Mouse (Mus musculus) forebrain, embryonic 15.5 days (tissue): ENCODE results near the gene Cideb. TPM values are rescaled to one million over a fixed set of nuclear protein-coding genes. Genes with fewer than 3 reads are reported as not detected.

Experiments
- ATAC-seq: fragments of 200-750 bp; cut with Nextera tagmentation; replicated peaks from 2 replicates; pipeline ENCODE4 v1.8.0; 2017; ENCODE audit warnings: mild to moderate bottlenecking, moderate TSS enrichment, moderate library complexity
- H3K27ac ChIP-seq: fragments of 300-500 bp; sonication (generic); replicated peaks from 2 replicates; pipeline ENCODE4 v1.5.1; 2015; ENCODE audit warnings: mild to moderate bottlenecking, inconsistent platforms
- H3K27me3 ChIP-seq: fragments of 300-500 bp; sonication (generic); 2 replicates; pipeline ENCODE4 v1.6.1; 2015; ENCODE audit warnings: inconsistent platforms
- H3K36me3 ChIP-seq: fragments of 300-500 bp; sonication (generic); 2 replicates; pipeline ENCODE4 v1.6.1; 2015; ENCODE audit warnings: mild to moderate bottlenecking, inconsistent platforms
- H3K4me1 ChIP-seq: fragments of 300-500 bp; sonication (generic); 2 replicates; pipeline ENCODE4 v1.6.1; 2015; ENCODE audit warnings: inconsistent platforms
- H3K4me2 ChIP-seq: fragments of 300-500 bp; sonication (generic); replicated peaks from 2 replicates; pipeline ENCODE4 v1.6.1; 2015; ENCODE audit warnings: mild to moderate bottlenecking, inconsistent platforms
- H3K4me3 ChIP-seq: fragments of 300-500 bp; sonication (generic); 2 replicates; pipeline ENCODE4 v1.5.1; 2015; ENCODE audit warnings: mild to moderate bottlenecking, inconsistent platforms
- H3K9ac ChIP-seq: fragments of 300-500 bp; sonication (generic); replicated peaks from 2 replicates; pipeline ENCODE4 v1.6.1; 2015; ENCODE audit warnings: mild to moderate bottlenecking, inconsistent platforms
- H3K9me3 ChIP-seq: fragments of 300-500 bp; sonication (generic); 2 replicates; pipeline ENCODE4 v1.6.1; 2016; ENCODE audit warnings: inconsistent platforms
- WGBS: fragments of 180-500 bp; shearing (Covaris S2); methylation state at CpG from one replicate; pipeline ENCODE4 v1.1.7; 2015; ENCODE audit warnings: mixed read lengths; 5-methylcytosine and 5-hydroxymethylcytosine counted together
- polyA plus RNA-seq: library from polyadenylated mRNA; unstranded; fragments of >200 nt; fragmentation: Nextera tagmentation; extraction: Ambion mirVana; gene quantifications from 2 replicates; pipeline ENCODE4 v1.2.1, GENCODE M21; 2015

Gene Cideb
- polyA plus RNA-seq, 1 experiment from 2014 or later = 0.29 TPM

- H3K27ac ChIP-seq = no peak overlapping the region
- no peaks in the 10 kb centered on the region for H3K27me3 ChIP-seq
- H3K36me3 ChIP-seq = peaks cover 15% of the 10 kb centered on the region; the same call in 1 of the 2 replicates
- H3K9ac ChIP-seq = no peak overlapping the region
- no peak overlapping the region for H3K4me3 ChIP-seq
- no peak overlapping the region for H3K4me2 ChIP-seq
- WGBS = 89% methylated on average over 6 of the region's 6 CpGs
- no peaks in the 10 kb centered on the region for H3K9me3 ChIP-seq
- H3K4me1 ChIP-seq = peaks cover 13% of the 10 kb centered on the region
- ATAC-seq = no peak
Measured at GRCm38 (mm10) chr14:55719737-55720136, 38.5 kb downstream of the Cideb start.

- H3K4me2 ChIP-seq = no peak overlapping the region
- 0 out of 2 replicates have a peak, but pooled peaks cover 2% of the 10 kb centered on the region for H3K27me3 ChIP-seq
- no peak overlapping the region for H3K27ac ChIP-seq
- 89% methylated on average over 8 of the region's 8 CpGs for WGBS
- H3K4me3 ChIP-seq = no peak overlapping the region
- H3K36me3 ChIP-seq = peaks cover 15% of the 10 kb centered on the region; the same call in 1 of the 2 replicates
- no peaks in the 10 kb centered on the region for H3K9me3 ChIP-seq
- no peak overlapping the region for H3K9ac ChIP-seq
- ATAC-seq = no peak
- H3K4me1 ChIP-seq = peaks cover 8% of the 10 kb centered on the region
Measured at GRCm38 (mm10) chr14:55716884-55717283, 41.4 kb downstream of the Cideb start.

GRCm38 (mm10) chr14:55716271-55716670 is 42.0 kb downstream of the Cideb start:
- Histone ChIP-seq H3K9ac (no peak overlapping the region), H3K36me3 (peaks cover 15% of the 10 kb centered on the region; the same call in 1 of the 2 replicates), H3K4me3 (no peak overlapping the region), H3K9me3 (no peaks in the 10 kb centered on the region), H3K4me2 (no peak overlapping the region), H3K27ac (no peak overlapping the region), H3K4me1 (peaks cover 5% of the 10 kb centered on the region), H3K27me3 (0 out of 2 replicates have a peak, but pooled peaks cover 2% of the 10 kb centered on the region)
- ATAC-seq = no peak
- WGBS = 95% methylated on average over 6 of the region's 6 CpGs

GRCm38 (mm10) chr14:55714893-55715292 is 43.4 kb downstream of the Cideb start:
- H3K36me3 ChIP-seq = peaks cover 13% of the 10 kb centered on the region; the same call in 1 of the 2 replicates
- 48% methylated on average over 6 of the region's 6 CpGs for WGBS
- no peak overlapping the region for H3K4me2 ChIP-seq
- H3K9ac ChIP-seq = no peak overlapping the region
- no peaks in the 10 kb centered on the region for H3K4me1 ChIP-seq
- H3K27ac ChIP-seq = no peak overlapping the region
- no peaks in the 10 kb centered on the region for H3K9me3 ChIP-seq
- H3K4me3 ChIP-seq = no peak overlapping the region
- H3K27me3 ChIP-seq = 0 out of 2 replicates have a peak, but pooled peaks cover 2% of the 10 kb centered on the region
- ATAC-seq = no peak

GRCm38 (mm10) chr14:55713729-55714122 is 44.5 kb downstream of the Cideb start, which contains the start of gene Tgm1:
Gene Tgm1, minus strand, starts transcription at chr14:55713926.
- Histone ChIP-seq H3K4me3 (no peak within 1 kb of the TSS), H3K9ac (no peak within 1 kb of the TSS), H3K27ac (no peak within 1 kb of the TSS), H3K4me2 (no peak within 1 kb of the TSS), H3K4me1 (no peaks in the 10 kb centered on the region), H3K27me3 (0 out of 2 replicates have a peak, but pooled peaks cover 2% of the 10 kb centered on the region), H3K36me3 (peaks cover 11% of the 10 kb centered on the region; the same call in 1 of the 2 replicates), H3K9me3 (no peaks in the 10 kb centered on the region)
- ATAC-seq = no peak
- WGBS = 40% methylated on average over 4 of the region's 4 CpGs

- no peak overlapping the region for H3K9ac ChIP-seq
- peaks cover 7% of the 10 kb centered on the region; the same call in 1 of the 2 replicates for H3K36me3 ChIP-seq
- H3K27ac ChIP-seq = no peak overlapping the region
- H3K4me2 ChIP-seq = no peak overlapping the region
- no peak overlapping the region for H3K4me3 ChIP-seq
- WGBS = 16% methylated on average over 25 of the region's 25 CpGs
- ATAC-seq = no peak
- 0 out of 2 replicates have a peak, but pooled peaks cover 2% of the 10 kb centered on the region for H3K27me3 ChIP-seq
- H3K9me3 ChIP-seq = no peaks in the 10 kb centered on the region
- no peaks in the 10 kb centered on the region for H3K4me1 ChIP-seq
Measured at GRCm38 (mm10) chr14:55713007-55713728, 45.1 kb downstream of the Cideb start.

GRCm38 (mm10) chr14:55711786-55712185 is 46.5 kb downstream of the Cideb start:
- Histone ChIP-seq H3K36me3 (0 out of 2 replicates have a peak, but pooled peaks cover 1% of the 10 kb centered on the region), H3K4me1 (no peaks in the 10 kb centered on the region), H3K9ac (no peak overlapping the region), H3K4me3 (no peak overlapping the region), H3K9me3 (no peaks in the 10 kb centered on the region), H3K27me3 (0 out of 2 replicates have a peak, but pooled peaks cover 2% of the 10 kb centered on the region), H3K4me2 (no peak overlapping the region), H3K27ac (no peak overlapping the region)
- WGBS = 81% methylated on average over 7 of the region's 7 CpGs
- no peak for ATAC-seq

GRCm38 (mm10) chr14:55709509-55709908 is 48.7 kb downstream of the Cideb start:
- Histone ChIP-seq H3K4me3 (no peak overlapping the region), H3K27me3 (0 out of 2 replicates have a peak, but pooled peaks cover 2% of the 10 kb centered on the region), H3K4me1 (no peaks in the 10 kb centered on the region), H3K27ac (no peak overlapping the region), H3K4me2 (no peak overlapping the region), H3K9ac (no peak overlapping the region), H3K36me3 (no peaks in the 10 kb centered on the region), H3K9me3 (no peaks in the 10 kb centered on the region)
- WGBS = 90% methylated on average over 4 of the region's 4 CpGs
- no peak for ATAC-seq

GRCm38 (mm10) chr14:55707397-55707796 is 50.9 kb downstream of the Cideb start:
- H3K27ac ChIP-seq = no peak overlapping the region
- H3K27me3 ChIP-seq = no peaks in the 10 kb centered on the region
- no peak for ATAC-seq
- no peaks in the 10 kb centered on the region for H3K4me1 ChIP-seq
- no peak overlapping the region for H3K4me3 ChIP-seq
- H3K9ac ChIP-seq = no peak overlapping the region
- WGBS = 86% methylated on average over 5 of the region's 5 CpGs
- H3K36me3 ChIP-seq = no peaks in the 10 kb centered on the region
- no peaks in the 10 kb centered on the region for H3K9me3 ChIP-seq
- H3K4me2 ChIP-seq = no peak overlapping the region

GRCm38 (mm10) chr14:55706051-55706600 is 52.1 kb downstream of the Cideb start:
- no peaks in the 10 kb centered on the region for H3K9me3 ChIP-seq
- H3K36me3 ChIP-seq = no peaks in the 10 kb centered on the region
- ATAC-seq = no peak
- H3K27ac ChIP-seq = no peak overlapping the region
- WGBS = 88% methylated on average over 8 of the region's 8 CpGs
- no peaks in the 10 kb centered on the region for H3K27me3 ChIP-seq
- H3K4me1 ChIP-seq = no peaks in the 10 kb centered on the region
- no peak overlapping the region for H3K9ac ChIP-seq
- H3K4me2 ChIP-seq = no peak overlapping the region
- no peak overlapping the region for H3K4me3 ChIP-seq
